Mouse (Mus musculus) CD8-positive naive resting alpha-beta T cell, adult 2 months (primary cell): ENCODE measurements around the gene Tom1l2.

Source experiments
- DNase-seq, 2 experiments: peaks; one replicate each; pipeline ENCODE4 v3.0.0; 2022; ENCODE audit warnings: low read depth in 2 of 2, low spot score in 2 of 2

The Tom1l2 gene

GRCm38 (mm10) chr11:60352559-60353411 lies at the start of gene Tom1l2, which contains the start of gene Drc3:
TSS of gene Tom1l2 (minus strand) at chr11:60352905.
TSS of gene Drc3 (plus strand) at chr11:60353329.
- peak; percentile 95 to 96 for DNase-seq

GRCm38 (mm10) chr11:60397172-60397571 lies 44.5 kb upstream of the Tom1l2 start:
- no peak for DNase-seq

- DNase-seq, result no peak
These were observed 43.8 kb upstream of the Tom1l2 start for GRCm38 (mm10) chr11:60396546-60396945.

GRCm38 (mm10) chr11:60391346-60391745 lies 38.6 kb upstream of the Tom1l2 start:
- no peak for DNase-seq

GRCm38 (mm10) chr11:60387944-60388343 lies 35.2 kb upstream of the Tom1l2 start:
- no peak for DNase-seq

DNA sequence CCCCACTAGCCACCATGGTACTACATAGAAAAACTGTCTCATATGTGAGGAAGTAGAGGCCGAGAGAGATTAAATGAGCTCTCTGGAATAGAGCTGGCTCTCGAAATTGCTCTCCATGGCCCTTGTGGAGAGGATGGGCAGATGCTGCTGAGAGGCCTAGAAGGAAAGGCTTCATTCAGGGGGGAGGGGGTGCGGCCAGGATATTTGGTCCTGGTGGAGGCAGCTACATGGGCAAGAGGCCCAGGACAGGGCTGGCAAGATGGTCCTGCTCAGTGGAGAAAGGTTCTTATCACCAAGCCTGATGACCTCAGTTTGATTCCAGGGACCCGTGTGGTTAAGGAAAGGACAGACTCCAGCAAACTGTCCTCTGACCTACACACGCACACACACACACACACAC lies 33.2 kb upstream of the Tom1l2 start:
- DNase-seq, result no peak

DNA sequence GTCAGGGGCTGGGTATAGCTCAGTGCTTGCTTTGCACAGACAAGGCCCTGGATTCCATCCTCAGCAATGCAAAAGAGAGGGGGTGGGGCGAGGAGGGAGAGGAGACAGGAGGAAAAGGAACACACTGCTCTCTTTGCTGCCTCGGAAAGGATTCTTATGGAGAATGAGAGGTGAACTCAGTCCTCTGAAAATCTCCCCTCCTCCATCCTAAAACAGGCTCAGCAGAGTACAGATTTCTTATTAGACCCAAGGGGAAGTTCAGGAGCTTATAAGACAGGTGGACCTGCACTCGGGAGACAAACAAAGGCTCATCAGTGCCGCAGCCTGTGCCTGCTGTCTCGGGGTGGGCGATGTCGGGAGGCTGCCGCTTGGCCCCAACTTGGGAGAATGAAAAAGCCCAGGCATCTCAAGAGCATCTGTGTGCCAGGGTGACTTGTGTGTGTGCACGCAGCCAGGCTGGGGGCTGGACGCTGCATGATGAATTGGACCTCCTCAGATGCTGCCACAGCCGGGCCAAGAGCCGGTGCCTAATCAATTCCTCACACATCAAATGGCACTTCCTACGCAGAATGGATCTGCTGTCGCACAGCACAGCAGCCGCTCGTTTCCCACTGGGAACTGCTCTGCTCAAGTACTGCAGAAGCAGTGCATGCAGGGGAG lies 32.2 kb upstream of the Tom1l2 start:
- DNase-seq, result no peak

DNA sequence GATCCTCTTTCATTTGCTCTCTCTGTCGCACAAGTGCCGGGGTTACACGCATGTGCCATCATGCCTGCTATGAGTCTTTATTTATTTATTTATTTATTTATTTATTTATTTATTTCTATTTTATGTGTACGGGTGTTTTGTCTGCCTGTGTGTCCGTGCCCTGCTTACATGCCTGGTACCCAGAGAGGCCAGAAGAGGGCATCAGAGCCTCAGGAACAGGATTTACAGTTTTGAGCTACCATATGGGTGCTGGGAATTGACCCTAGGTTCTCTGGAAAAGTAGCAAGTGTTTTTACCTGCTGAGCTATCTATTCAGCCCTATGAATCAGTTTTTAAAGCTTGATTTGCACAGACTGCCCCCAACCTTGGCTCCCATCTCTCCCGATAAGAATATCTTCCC lies 30.8 kb upstream of the Tom1l2 start:
- DNase-seq, result no peak

DNA sequence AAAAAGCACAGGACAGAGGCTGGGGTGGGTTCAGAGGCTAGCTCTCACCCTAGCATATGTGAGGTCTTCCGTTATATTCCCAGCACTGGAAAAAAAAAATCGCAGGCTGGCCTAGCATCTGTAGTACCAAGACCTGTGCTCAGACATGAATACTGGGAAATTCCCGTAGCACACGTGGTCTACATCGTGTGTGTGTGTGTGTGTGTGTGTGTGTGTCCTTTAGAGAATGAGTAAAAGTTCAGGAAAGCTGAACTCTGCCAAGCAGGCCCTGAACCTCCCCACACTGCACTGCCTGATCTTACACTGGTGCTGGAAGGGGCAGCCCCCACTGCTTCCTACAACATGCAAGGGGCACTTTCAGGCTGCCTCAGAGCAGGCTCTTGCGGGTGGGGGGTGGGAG lies 21.8 kb upstream of the Tom1l2 start:
- no peak for DNase-seq

DNA sequence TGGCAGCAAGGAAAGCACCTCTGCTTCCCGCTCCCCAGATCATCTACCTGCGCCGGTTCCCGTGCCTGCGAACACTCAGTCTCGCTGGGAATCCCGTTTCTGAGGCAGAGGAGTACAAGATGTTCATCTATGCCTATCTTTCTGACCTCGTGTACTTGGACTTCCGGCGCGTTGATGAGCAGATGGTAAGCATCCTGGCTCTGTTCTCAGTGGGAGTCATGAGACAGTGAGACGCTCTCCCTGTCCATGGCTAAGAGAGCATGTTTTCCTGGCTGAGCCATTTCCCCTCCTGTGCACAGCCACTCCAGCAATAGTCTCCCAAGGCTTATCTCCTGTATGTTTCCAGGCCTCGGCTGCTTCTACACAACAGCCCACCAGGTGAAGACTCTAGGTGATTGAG lies 17.7 kb upstream of the Tom1l2 start:
- DNase-seq, result no peak

GRCm38 (mm10) chr11:60369448-60369847 lies 16.7 kb upstream of the Tom1l2 start:
- DNase-seq, result no peak

- no peak for DNase-seq
These were observed 16.2 kb upstream of the Tom1l2 start for GRCm38 (mm10) chr11:60368909-60369308.

DNA sequence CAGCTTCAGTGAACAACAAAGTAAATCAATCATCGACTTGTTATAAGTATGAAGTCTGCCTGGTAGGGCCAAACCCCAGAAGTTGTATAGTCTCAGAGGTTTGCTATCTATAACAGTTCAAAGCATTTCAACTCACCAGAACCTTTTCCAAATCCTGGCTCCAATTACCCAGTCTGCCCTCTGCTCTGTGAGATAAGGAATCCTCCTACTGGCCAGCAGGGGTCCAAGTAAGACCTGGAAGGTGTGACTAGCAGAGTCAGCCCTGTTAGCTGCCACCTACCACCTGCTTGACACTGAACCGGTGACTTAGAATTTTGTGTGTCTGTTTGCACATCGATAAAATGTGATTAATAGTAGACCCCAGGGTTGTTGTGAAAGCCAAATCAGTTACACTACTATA lies 14.6 kb upstream of the Tom1l2 start:
- DNase-seq, result no peak

DNA sequence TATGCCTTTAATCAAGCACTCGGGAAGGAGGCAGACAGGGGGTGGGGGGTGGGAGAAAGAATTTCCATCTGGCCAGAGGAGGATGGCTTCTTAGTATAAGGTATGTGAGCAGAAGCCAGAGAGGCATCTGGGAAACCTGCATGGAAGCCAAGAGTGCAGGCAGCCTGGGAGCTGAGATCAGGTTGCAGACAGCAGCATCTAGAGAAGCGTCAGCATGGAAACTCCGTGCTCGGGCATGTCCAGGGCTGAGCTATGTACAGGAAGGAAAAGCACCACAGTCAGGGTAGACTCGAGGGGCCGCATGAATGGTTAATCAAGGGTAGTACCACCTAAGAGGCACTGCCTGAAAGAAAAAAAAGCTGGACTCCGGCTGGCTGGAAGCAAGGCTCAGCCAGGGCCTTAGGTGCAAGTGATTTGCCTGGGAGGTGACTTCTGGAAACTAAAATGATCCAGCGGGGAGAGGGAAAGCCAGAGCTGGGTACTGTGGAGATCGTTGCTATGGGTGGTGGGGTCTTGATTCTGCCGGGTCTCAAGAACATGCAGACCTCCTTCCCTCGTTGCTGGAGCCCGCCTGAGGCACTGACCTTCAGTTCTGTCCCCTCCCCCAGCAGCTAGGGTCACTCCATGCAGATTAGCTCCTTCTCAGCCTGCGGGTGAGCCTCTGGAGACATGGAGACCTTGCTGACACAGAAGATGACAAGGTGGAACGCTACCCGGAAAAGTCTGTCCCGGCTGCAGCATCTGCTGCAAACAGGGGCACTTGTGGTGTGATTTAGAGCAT lies 13.7 kb upstream of the Tom1l2 start:
- DNase-seq, result no peak

- no peak for DNase-seq
These were observed 8.0 kb upstream of the Tom1l2 start for GRCm38 (mm10) chr11:60360631-60361201.

GRCm38 (mm10) chr11:60359936-60360335 lies 7.2 kb upstream of the Tom1l2 start:
- no peak for DNase-seq

DNA sequence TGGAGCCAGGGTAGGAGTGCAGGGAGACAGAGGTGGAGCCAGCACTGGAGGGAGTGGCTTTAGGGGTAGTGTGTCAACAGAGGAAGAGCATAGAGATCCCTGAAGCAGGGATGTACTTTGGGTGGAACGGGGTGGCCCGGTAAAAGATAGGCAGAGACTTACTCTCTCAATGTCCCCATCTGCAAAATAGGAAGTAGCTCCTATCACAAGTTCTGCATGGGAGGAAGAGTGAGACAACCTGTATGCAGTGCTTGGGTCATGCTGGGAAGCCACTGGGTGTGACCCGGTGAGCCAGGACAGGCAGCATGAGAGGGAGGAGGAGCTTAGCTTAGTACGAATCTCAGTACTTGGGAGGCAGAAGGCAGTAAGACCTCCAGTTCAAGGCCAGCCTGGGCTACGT lies 6.4 kb upstream of the Tom1l2 start:
- DNase-seq, result no peak

- no peak for DNase-seq
These were observed 5.8 kb upstream of the Tom1l2 start for GRCm38 (mm10) chr11:60358548-60358947.

DNA sequence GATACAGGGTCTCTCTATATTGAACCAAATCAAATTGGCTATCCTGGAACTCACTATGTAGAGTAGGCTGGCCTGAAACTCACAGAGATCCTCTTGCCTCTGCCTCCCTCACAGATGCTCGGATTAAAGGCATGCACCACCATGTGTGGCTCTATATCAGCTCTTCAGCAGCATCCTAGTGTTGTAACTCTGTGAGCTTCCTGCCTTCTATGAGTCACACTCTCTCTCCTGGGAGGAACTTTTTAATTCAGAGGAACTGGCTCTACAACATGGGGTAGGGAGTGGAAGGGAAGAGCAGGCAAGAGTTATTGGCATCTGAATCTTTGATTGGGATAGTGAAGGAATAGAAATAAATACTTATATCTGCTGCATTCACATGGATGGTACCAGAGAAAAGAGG lies 4.4 kb upstream of the Tom1l2 start:
- no peak for DNase-seq

DNA sequence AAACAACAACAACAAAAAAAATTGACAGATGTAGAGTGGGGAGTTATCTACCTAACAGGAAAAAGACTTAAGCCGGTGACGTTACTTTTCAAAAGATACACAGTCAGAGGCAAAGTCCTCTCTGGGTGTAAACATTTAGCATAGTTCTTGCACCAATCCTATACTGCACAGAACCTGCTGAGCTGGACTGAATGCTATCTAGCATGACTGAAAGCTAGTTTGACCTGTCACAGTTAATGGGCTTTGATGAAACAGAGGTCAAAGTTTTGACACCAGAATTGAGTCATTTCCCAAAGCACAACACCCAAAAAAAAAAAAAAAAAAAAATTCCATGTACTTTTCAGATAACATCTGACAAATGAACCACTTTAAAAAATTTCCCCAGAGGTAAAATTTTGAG lies 3.2 kb upstream of the Tom1l2 start:
- DNase-seq, result no peak

- DNase-seq, result peak in 1 of 2 experiments; percentile 2
These were observed 757 bp downstream of the Tom1l2 start for GRCm38 (mm10) chr11:60351925-60352371.
